Mouse (Mus musculus) megakaryocyte, embryonic 14.5 days (primary cell): ENCODE measurements around the gene Cmc2.

Experiments used
- FLI1 ChIP-seq: IDR thresholded peaks from 2 replicates; pipeline ENCODE4 v1.6.1; 2012; ENCODE audit warnings: low read length, inconsistent platforms, mixed read lengths
- GATA1 ChIP-seq: IDR thresholded peaks from 3 replicates; pipeline ENCODE4 v1.6.1; 2012; ENCODE audit warnings: mixed read lengths, low read length, inconsistent platforms, borderline replicate concordance

DNA sequence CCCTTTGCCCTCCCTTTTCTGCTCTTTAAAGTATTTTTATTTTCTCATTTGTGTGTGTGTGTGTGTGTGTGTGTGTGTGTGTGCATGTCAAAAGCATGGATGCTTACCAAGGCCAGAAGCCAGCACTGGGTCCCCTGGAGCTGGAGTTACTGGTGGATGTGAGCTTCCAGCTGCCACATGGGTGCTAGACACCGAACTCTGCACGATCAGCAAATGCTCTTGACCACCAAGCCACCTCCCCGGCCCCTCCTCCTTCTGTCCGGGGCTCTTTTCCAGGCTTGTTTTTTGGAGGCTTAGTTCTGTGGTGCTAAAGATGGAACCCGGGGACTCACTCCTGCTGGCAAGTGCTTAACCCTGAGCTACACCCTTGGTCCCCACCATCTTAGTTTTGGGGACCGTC, 25.6 kb upstream of the Cmc2 start:
- no peak for TF ChIP-seq GATA1
- no peak for TF ChIP-seq FLI1
